Mouse (Mus musculus) erythroblast, adult 5-6 weeks (primary cell): ENCODE measurements around the gene Gadd45a. TPM values are rescaled to one million over a fixed set of nuclear protein-coding genes. Genes with fewer than 3 reads are reported as not detected.
A peak's percentile ranks its signal among the peaks of the same experiment; 100 is the strongest.

Source experiments
- ATAC-seq: replicated peaks from 2 replicates; pipeline ENCODE4 v1.8.0; 2016; ENCODE audit warnings: moderate number of reproducible peaks, mild to moderate bottlenecking, moderate TSS enrichment, inconsistent platforms; ENCODE audit not compliant: poor library complexity, low FRiP score, severe bottlenecking
- total RNA-seq, 2 experiments: library from RNA; stranded (forward) in 1 of 2; stranded (reverse) in 1 of 2; fragments of 150-400 nt in 1 of 2; fragments of 200-764, 138-1000 nt in 1 of 2; gene quantifications; 2 replicates each; pipeline versions ENCODE4 v1.2.3 to v1.2.4; 2015 to 2017; ENCODE audit warnings: low replicate concordance in 2 of 2

Gadd45a gene
- total RNA-seq, 2 experiments from 2014 or later: 401 to 695 TPM

DNA sequence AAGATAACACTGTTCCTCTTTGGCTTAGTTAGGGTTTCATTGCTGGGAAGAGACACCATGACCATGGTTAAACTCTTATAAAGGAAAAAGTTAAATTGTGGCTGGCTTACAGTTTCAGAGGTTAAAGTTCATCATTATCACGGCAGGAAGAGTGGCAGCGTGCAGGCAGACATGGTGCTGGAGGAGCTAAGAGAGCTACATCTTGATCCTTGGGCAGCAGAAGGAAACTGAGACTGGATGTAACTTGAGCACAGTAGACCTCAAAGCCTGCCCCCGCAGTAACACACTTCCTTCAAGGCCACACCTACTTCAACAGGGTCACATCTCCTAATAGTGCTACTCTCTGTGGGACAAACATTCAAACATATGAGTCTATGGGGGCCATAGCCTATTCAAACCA, 47.7 kb downstream of the Gadd45a start:
- ATAC-seq: no peak

DNA sequence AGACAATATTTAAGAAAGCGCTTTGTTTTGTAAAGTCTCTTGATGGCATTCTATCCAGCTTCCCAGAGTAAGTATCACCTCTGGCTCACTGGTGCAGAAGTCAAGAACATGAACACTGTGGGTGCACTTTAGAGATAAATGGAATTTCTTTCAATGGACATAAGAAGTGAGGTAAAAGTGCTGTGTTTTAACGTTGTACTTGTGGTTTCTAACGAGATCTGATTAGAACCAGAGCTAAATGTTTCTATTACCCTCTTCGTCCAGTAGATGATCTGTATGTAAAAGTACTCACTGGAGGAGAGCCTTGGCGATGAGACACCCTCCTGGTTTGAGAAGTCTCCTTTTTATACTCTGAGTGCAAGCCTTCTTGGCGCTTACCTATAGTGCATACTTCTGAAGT, 48.2 kb downstream of the Gadd45a start:
- no peak for ATAC-seq

DNA sequence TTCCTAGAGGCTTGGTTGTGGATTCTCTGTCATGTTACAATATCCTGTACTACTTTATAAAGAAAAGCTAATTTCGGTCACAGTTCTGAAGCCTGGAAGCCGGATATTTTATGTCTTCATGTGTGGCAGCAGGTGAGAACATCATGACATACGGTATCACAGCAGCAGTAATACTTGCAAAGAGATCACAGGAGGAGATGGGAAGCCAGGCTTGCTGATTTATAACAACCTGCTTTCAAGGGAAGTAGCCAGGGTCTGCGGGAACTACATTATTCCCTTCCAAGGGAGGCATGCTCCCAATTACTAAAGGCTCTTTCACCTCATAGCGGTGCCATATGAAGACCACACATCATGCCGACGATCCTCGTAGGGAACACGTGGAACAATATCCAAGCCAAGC, 48.9 kb downstream of the Gadd45a start:
- no peak for ATAC-seq

- peak; percentile 75 for ATAC-seq
Measured at GRCm38 (mm10) chr6:66987643-66988042, 49.6 kb downstream of the Gadd45a start.

DNA sequence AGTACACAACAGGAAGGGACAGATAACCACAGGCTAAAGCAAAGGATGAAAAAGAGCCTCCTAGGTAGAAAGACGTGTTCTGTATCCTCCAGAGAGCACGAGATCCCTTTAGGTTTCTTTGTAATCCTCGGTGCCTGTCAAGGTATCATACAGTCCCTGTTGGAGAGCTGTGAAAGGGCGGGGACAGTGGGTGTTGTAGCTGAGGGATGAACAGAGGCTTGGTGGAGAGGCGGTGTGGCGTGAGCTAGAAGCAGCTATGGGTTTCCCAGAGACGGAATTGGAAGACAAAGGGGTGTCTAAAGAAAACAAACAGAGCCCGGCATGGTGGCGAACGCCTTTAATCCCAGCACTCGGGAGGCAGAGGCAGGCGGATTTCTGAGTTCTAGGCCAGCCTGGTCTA, 51.2 kb downstream of the Gadd45a start:
- no peak for ATAC-seq

GRCm38 (mm10) chr6:66985500-66985899, 51.8 kb downstream of the Gadd45a start:
- no peak for ATAC-seq

Other genes starting within 250 kb of the Gadd45a start
- gene Vmn1r39, start 226.8 kb downstream of the Gadd45a start, total RNA-seq (2015; ENCODE audit: low replicate concordance): not detected in 2 replicates
- gene Vmn1r39, start 226.8 kb downstream of the Gadd45a start, total RNA-seq (2017; ENCODE audit: low replicate concordance): not detected in 2 replicates
- 24.5 and 39.2 TPM in 2 replicates for gene Gng12, start 141.1 kb downstream of the Gadd45a start, total RNA-seq (2015; ENCODE audit: low replicate concordance)
- 8.5 and 14.6 TPM in 2 replicates for gene Gng12, start 141.1 kb downstream of the Gadd45a start, total RNA-seq (2017; ENCODE audit: low replicate concordance)
- 288 and 330 TPM in 2 replicates for gene Serbp1, start 200.7 kb upstream of the Gadd45a start, total RNA-seq (2015; ENCODE audit: low replicate concordance)
- 416 and 434 TPM in 2 replicates for gene Serbp1, start 200.7 kb upstream of the Gadd45a start, total RNA-seq (2017; ENCODE audit: low replicate concordance)